Mouse (Mus musculus): ENCODE measurements around the gene Cirbp.
A peak's percentile ranks its signal among the peaks of the same experiment; 100 is the strongest.

Gene Cirbp

DNA sequence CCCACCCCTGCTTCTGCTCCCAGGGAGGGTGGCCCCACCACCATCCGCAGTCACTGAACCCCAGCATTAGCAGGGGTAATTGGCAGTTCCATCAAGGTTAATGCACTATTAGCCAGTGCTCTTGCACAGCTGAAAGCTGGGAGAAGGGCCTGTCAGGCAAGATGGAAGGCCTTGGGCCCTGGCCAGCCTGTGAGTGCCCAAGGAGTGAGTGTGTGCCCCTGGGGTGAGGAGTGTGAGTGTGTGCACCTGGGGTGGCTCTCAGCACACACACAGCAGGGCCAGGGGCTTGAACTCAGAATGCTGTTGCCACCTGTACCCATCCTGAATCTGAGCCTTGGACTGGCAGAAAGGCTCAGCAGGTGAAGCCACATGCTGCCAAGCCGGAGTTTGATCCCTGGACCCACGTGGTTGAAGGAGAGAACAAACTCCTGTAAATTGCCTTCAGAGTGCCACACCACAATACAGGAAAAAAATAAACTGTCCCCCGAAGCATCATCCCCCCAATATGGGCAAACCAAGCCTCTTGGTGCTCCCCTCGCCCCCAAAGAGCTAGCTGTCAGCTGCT is 10.6 kb downstream of the Cirbp start:
- DNase-seq (ENCODE audit: low spot score in 2 of 2), result no peak

- no peak for DNase-seq (ENCODE audit: low spot score in 2 of 2)
Measured at GRCm38 (mm10) chr10:80177441-80178279, 11.9 kb downstream of the Cirbp start.

DNA sequence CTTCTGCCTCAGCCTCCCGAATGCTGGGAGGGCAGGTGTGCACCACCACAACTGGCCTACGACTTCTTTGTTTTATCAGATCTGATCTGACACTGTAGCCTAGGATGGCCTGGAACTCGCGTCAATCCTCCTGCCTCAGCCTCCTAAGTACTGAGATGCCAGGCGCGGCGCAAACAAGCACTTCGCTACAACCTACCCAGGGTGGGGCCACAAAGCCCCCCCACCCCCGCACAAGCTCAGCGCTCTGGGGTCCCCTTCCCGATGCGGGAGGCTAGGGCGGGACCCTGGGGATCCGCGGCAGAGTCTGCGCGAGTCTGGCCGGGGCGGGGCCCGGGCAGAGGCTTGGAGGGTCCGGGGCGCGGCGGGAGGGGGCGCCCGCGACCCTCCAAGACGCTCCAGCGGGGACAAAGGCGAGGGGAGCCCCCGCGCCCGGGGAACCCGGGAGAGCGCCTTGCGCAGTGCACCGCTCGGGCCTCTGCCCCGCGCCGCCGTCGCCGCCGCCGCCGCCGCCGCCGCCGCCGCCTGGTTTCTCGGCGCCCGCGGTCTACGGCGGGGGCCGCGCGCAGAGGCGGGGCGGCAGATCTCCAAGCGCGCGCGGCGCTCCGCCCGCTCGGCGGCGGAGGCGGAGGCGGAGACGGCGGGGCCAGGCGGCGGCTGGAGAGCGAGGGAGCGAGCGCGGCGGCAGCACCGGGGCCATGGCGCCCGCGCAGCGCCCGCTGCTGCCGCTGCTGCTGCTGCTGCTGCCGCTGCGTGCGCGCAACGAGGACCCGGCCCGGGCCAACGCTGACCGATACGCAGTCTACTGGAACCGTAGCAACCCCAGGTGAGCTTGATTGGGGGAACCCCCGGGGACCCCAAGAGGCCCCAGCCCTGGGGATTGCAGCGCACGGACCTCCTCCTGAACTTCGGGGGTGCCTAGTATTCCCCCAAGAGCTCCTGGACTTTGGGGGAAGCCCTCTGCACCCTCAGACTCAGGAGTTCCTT is 13.6 kb downstream of the Cirbp start, which contains the start of gene Efna2:
Gene Efna2, plus strand, starts transcription at position 415 of the 984 bp plus-strand sequence.
- peak in 1 of 2 experiments; percentile 37 for DNase-seq (ENCODE audit: low spot score in 2 of 2)

GRCm38 (mm10) chr10:80180288-80180687 is 14.5 kb downstream of the Cirbp start:
- no peak for DNase-seq (ENCODE audit: low spot score in 2 of 2)

- no peak for DNase-seq (ENCODE audit: low spot score in 2 of 2)
Measured at GRCm38 (mm10) chr10:80180823-80181222, 15.0 kb downstream of the Cirbp start.

DNA sequence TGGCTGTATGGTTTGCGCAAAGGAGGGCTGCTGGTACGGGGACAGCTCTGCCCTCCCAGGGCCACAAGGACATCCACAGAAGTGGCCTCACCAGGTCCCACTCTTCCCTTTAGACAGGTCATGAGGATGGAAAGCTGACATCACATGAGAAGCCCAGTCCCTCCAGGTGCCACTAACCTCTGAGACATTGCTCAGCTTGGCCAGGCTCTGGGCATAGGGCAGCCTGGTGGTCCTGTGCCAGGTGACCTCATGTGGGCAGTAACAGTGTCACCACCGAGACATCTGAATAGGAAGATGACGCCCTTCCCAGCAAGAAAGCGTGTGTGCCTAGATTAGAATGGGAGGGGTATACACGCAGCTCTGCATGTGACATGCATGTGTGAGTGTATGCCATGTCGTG is 16.8 kb downstream of the Cirbp start:
- no peak for DNase-seq (ENCODE audit: low spot score in 2 of 2)

DNA sequence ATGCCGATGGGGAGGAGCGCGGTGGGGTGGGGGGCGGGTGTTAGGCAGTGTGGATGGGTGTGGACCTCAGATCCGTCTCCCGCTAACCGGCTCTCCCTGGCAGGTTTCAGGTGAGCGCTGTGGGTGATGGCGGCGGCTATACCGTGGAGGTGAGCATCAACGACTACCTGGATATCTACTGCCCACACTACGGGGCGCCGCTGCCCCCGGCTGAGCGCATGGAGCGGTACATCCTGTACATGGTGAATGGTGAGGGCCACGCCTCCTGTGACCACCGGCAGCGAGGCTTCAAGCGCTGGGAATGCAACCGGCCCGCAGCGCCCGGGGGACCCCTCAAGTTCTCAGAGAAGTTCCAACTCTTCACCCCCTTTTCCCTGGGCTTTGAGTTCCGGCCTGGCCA is 20.9 kb downstream of the Cirbp start:
- DNase-seq (ENCODE audit: low spot score in 2 of 2), result no peak

DNA sequence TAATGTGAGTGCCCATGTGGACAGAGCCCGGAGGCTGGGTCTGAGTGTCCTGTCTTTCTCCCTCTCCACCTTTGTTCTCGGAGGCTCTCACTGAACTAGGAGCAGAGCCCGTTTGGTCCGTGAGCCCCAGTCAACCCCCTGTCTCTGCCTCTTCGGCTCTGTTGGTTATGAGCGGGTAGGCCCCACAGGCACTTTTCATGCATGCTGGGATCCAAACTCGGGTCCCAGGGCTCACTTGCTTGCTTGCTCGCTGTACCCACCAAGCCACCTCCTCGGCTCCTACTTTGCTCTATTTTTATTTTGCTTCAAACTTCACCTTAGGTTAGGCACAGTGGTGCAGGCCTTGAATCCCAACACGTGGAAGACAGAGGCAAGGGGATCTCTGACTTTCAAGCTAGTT is 22.0 kb downstream of the Cirbp start:
- no peak for DNase-seq (ENCODE audit: low spot score in 2 of 2)

GRCm38 (mm10) chr10:80188453-80189024 is 22.8 kb downstream of the Cirbp start:
- DNase-seq (ENCODE audit: low spot score in 2 of 2), result no peak

- DNase-seq (ENCODE audit: low spot score in 2 of 2), result no peak
Measured at GRCm38 (mm10) chr10:80189999-80190398, 24.2 kb downstream of the Cirbp start.

DNA sequence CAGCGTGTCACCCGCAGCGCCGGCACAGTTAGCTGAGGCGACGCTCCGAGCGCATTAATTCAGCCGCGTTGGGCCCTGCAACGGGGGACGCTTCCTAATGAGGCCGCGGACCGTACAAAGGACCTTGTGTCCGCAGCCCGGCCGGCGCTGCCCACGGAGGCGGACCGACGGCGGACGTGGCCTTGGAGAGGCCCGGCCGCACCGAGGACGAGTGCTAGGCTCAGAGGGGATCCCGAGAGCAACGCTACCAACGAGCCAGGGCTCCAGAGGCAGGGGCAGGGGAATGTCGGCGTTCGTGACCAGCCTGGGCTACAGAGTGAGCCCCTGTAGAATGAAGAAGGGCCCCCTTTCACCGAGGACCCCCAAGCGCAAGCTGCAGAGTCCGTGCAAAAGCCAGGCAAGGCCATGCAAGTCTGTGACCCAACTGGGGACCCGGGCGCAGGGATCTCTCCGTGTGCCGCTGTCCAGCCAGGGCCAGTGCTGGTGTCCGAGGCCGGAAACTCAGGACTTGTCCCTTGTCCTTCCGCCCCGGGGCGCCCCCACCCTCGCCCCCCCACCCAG is 24.8 kb downstream of the Cirbp start:
- DNase-seq (ENCODE audit: low spot score in 2 of 2), result no peak

GRCm38 (mm10) chr10:80193976-80194375 is 28.2 kb downstream of the Cirbp start:
- DNase-seq (ENCODE audit: low spot score in 2 of 2), result no peak

- no peak for DNase-seq (ENCODE audit: low spot score in 2 of 2)
Measured at GRCm38 (mm10) chr10:80194441-80194840, 28.7 kb downstream of the Cirbp start.

- DNase-seq (ENCODE audit: low spot score in 2 of 2), result no peak
Measured at GRCm38 (mm10) chr10:80196167-80196566, 30.4 kb downstream of the Cirbp start.

- no peak for DNase-seq (ENCODE audit: low spot score in 2 of 2)
Measured at GRCm38 (mm10) chr10:80196778-80197581, 31.2 kb downstream of the Cirbp start.

GRCm38 (mm10) chr10:80199440-80200008 is 33.7 kb downstream of the Cirbp start:
- DNase-seq (ENCODE audit: low spot score in 2 of 2), result peak; percentile 66 to 84

DNA sequence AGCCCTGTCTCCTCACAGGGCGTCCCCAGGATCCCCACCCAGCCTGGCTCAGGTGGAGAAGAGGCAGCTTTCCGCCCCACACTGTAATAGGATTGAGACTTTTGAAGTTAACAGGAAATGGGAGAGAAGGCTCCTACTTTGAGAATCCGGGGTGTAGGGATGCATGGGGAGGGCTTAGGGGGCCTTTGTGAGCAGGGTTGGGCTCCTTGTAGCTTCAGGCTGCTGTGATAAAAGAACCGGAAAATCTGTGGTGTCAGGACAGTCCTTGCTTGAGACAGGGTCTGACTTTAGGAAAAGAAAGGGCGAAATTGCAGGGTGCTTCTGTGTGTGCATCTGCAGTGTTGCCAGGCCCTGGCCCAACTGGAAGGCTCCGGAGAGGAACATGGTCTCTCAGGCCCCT is 34.7 kb downstream of the Cirbp start:
- no peak for DNase-seq (ENCODE audit: low spot score in 2 of 2)

DNA sequence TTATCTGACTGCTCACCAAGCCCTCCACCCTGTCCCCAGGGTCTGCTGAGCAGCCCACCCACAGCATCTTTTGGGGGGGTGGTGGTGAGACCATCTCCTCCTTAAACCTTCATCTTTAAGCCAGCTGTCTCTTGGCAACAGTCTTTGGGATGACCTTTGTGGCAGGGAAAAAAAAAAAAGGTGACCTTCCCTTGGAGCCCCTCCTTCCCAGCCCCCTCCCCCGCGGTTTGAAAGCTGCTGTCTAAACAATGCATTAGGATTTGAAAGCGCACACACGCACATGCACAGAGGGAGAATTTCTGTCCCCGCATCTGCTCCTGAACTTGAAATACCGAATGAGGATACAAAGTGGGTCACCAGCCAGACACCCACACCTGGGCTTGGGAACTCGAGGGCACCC is 38.3 kb downstream of the Cirbp start:
- DNase-seq (ENCODE audit: low spot score in 2 of 2), result no peak

GRCm38 (mm10) chr10:80207201-80207600 is 41.4 kb downstream of the Cirbp start:
- DNase-seq (ENCODE audit: low spot score in 2 of 2), result no peak

- no peak for DNase-seq (ENCODE audit: low spot score in 2 of 2)
Measured at GRCm38 (mm10) chr10:80207676-80208075, 41.9 kb downstream of the Cirbp start.

All from spleen, postnatal 10 days (tissue).